Mouse (Mus musculus) telencephalon, adult 2 months (tissue): ENCODE measurements around the gene Cacna1g.
"Not testable (repeated sequence)": the region's sequence is repeated elsewhere in the genome, so short reads cannot be mapped to it uniquely, and the experiment has no call there.

Experiments
- DNase-seq: peaks from one replicate; pipeline ENCODE4 v3.0.0-alpha.2; 2011; ENCODE audit warnings: low read depth, low spot score

Cacna1g gene

GRCm38 (mm10) chr11:94404178-94404577 lies 69.8 kb downstream of the Cacna1g start:
- no peak for DNase-seq

- no peak for DNase-seq
These were observed 70.2 kb downstream of the Cacna1g start for GRCm38 (mm10) chr11:94403757-94404156.

GRCm38 (mm10) chr11:94402731-94403130 lies 71.3 kb downstream of the Cacna1g start:
- DNase-seq: no peak

- not testable (repeated sequence) for DNase-seq
These were observed 72.0 kb downstream of the Cacna1g start for GRCm38 (mm10) chr11:94402029-94402428.

GRCm38 (mm10) chr11:94400996-94401395 lies 73.0 kb downstream of the Cacna1g start:
- no peak for DNase-seq

- DNase-seq: no peak
These were observed 79.9 kb downstream of the Cacna1g start for GRCm38 (mm10) chr11:94394107-94394506.

- not testable (repeated sequence) for DNase-seq
These were observed 80.5 kb downstream of the Cacna1g start for GRCm38 (mm10) chr11:94393490-94393889.

- no peak for DNase-seq
These were observed 81.3 kb downstream of the Cacna1g start, which contains the start of gene Abcc3 for GRCm38 (mm10) chr11:94392672-94393109. Gene Abcc3, minus strand, starts transcription at chr11:94392997.

GRCm38 (mm10) chr11:94391661-94392060 lies 82.3 kb downstream of the Cacna1g start:
- no peak for DNase-seq

- DNase-seq: no peak
These were observed 83.2 kb downstream of the Cacna1g start for GRCm38 (mm10) chr11:94390825-94391224.

GRCm38 (mm10) chr11:94389724-94390396 lies 84.1 kb downstream of the Cacna1g start:
- DNase-seq: no peak

GRCm38 (mm10) chr11:94389021-94389420 lies 85.0 kb downstream of the Cacna1g start:
- no peak for DNase-seq

GRCm38 (mm10) chr11:94387756-94388155 lies 86.2 kb downstream of the Cacna1g start:
- no peak for DNase-seq

GRCm38 (mm10) chr11:94385977-94386771 lies 87.8 kb downstream of the Cacna1g start:
- no peak for DNase-seq

GRCm38 (mm10) chr11:94379736-94380135 lies 94.3 kb downstream of the Cacna1g start:
- DNase-seq: no peak

- DNase-seq: no peak
These were observed 94.9 kb downstream of the Cacna1g start for GRCm38 (mm10) chr11:94379061-94379460.

GRCm38 (mm10) chr11:94374276-94374948 lies 99.6 kb downstream of the Cacna1g start:
- no peak for DNase-seq

GRCm38 (mm10) chr11:94370809-94371208 lies 103.2 kb downstream of the Cacna1g start:
- no peak for DNase-seq

- no peak for DNase-seq
These were observed 104.0 kb downstream of the Cacna1g start for GRCm38 (mm10) chr11:94369981-94370380.

GRCm38 (mm10) chr11:94365340-94365739 lies 108.7 kb downstream of the Cacna1g start:
- DNase-seq: no peak

- no peak for DNase-seq
These were observed 110.3 kb downstream of the Cacna1g start for GRCm38 (mm10) chr11:94363690-94364089.

- DNase-seq: no peak
These were observed 111.9 kb downstream of the Cacna1g start for GRCm38 (mm10) chr11:94362101-94362500.
